Mouse (Mus musculus) small intestine, adult 2 months (tissue): ENCODE data around the gene Sdsl.

Experiments used
- CTCF ChIP-seq: fragments of 200-500 bp; IDR thresholded peaks from 2 replicates; pipeline ENCODE4 v1.5.1; 2012; ENCODE audit warnings: low read depth, mild to moderate bottlenecking, control low read depth, inconsistent platforms, low read length, moderate library complexity, mixed read lengths; ENCODE audit not compliant: insufficient replicate concordance, insufficient read length; ENCODE audit errors: extremely low read depth
- POLR2A ChIP-seq: fragments of 200-500 bp; IDR thresholded peaks from 2 replicates; pipeline ENCODE4 v1.6.1; 2012; ENCODE audit warnings: low read depth, mild to moderate bottlenecking, control low read depth, inconsistent platforms, low read length, moderate library complexity

- TF ChIP-seq CTCF, result no peak
- TF ChIP-seq POLR2A, result no peak
Measured at GRCm38 (mm10) chr5:120514754-120515153, 42.1 kb upstream of the Sdsl start.
